Mouse (Mus musculus) MEL (cell line): ENCODE results near the gene Ifitm10. TPM values are rescaled to one million over a fixed set of nuclear protein-coding genes. Genes with fewer than 3 reads are reported as not detected.

Experiments used
- DNase-seq: peaks from one replicate; pipeline ENCODE4 v3.0.0; 2011; ENCODE audit warnings: low read depth, low spot score
- H3K27ac ChIP-seq: 2 replicates; pipeline ENCODE4 v1.5.1; 2012; ENCODE audit warnings: low read depth, mild to moderate bottlenecking, control low read depth, low read length, moderate library complexity; ENCODE audit not compliant: control insufficient read depth
- H3K27me3 ChIP-seq, 2 experiments: fragments of 150-350 bp in 1 of 2; sonication (generic) in 1 of 2; 2 replicates each; pipeline ENCODE4 v1.6.1; 2012; ENCODE audit warnings: low read length in 2 of 2, mild to moderate bottlenecking in 2 of 2, improper control_type of control experiment in 1 of 2, moderate library complexity in 1 of 2; ENCODE audit not compliant: insufficient read depth in 2 of 2, control insufficient read depth in 1 of 2
- H3K36me3 ChIP-seq, 2 experiments: 2 replicates each; pipeline ENCODE4 v1.6.1; 2012 to 2014; ENCODE audit warnings: low read length in 2 of 2, improper control_type of control experiment in 1 of 2, inconsistent platforms in 1 of 2, mild to moderate bottlenecking in 1 of 2; ENCODE audit not compliant: insufficient read depth in 2 of 2, control insufficient read depth in 1 of 2
- H3K4me1 ChIP-seq, 2 experiments: fragments of 150-350 bp in 1 of 2; sonication (generic) in 1 of 2; 2 replicates each; pipeline ENCODE4 v1.6.1; 2012; ENCODE audit warnings: low read length in 2 of 2, improper control_type of control experiment in 1 of 2, mild to moderate bottlenecking in 1 of 2; ENCODE audit not compliant: insufficient read depth in 2 of 2, control insufficient read depth in 1 of 2
- H3K4me3 ChIP-seq, 2 experiments: fragments of 150-350 bp in 1 of 2; sonication (generic) in 1 of 2; 2 replicates each; pipeline ENCODE4 v1.5.1; 2012; ENCODE audit warnings: low read depth in 2 of 2, low read length in 2 of 2, mild to moderate bottlenecking in 2 of 2, moderate library complexity in 2 of 2, control low read depth in 1 of 2, improper control_type of control experiment in 1 of 2; ENCODE audit not compliant: control insufficient read depth in 1 of 2, insufficient read depth in 1 of 2
- H3K79me2 ChIP-seq: 2 replicates; pipeline ENCODE4 v1.6.1; 2012; ENCODE audit warnings: mild to moderate bottlenecking, low read length, moderate library complexity; ENCODE audit not compliant: control insufficient read depth, poor library complexity, insufficient read depth
- H3K9ac ChIP-seq: 2 replicates; pipeline ENCODE4 v1.6.1; 2012; ENCODE audit warnings: low read depth, mild to moderate bottlenecking, control low read depth, low read length, moderate library complexity; ENCODE audit not compliant: control insufficient read depth, poor library complexity, severe bottlenecking
- H3K9me3 ChIP-seq: fragments of 150-350 bp; sonication (generic); replicated peaks from 2 replicates; pipeline ENCODE4 v1.6.1; 2012; ENCODE audit warnings: mild to moderate bottlenecking, low read length, improper control_type of control experiment, moderate library complexity; ENCODE audit not compliant: insufficient read depth
- CHD1 ChIP-seq: IDR thresholded peaks from 2 replicates; pipeline ENCODE4 v1.6.1; 2012; ENCODE audit warnings: low read depth, mild to moderate bottlenecking, inconsistent platforms, low read length, improper control_type of control experiment
- CTCF ChIP-seq, 3 experiments: IDR thresholded peaks in 2 of 3; conservative IDR thresholded peaks in 1 of 3; 2 replicates each; pipeline ENCODE4 v1.5.1; 2011 to 2012; ENCODE audit warnings: low read length in 3 of 3, low read depth in 2 of 3, mild to moderate bottlenecking in 2 of 3, improper control_type of control experiment in 1 of 3, inconsistent platforms in 1 of 3, mixed read lengths in 1 of 3, moderate library complexity in 1 of 3; ENCODE audit not compliant: control insufficient read depth in 1 of 3, insufficient read depth in 1 of 3, poor library complexity in 1 of 3, severe bottlenecking in 1 of 3
- GABPA ChIP-seq: IDR thresholded peaks from 2 replicates; pipeline ENCODE4 v1.6.1; 2012; ENCODE audit warnings: low read depth, mild to moderate bottlenecking, inconsistent platforms, low read length, improper control_type of control experiment, moderate library complexity
- HCFC1 ChIP-seq: IDR thresholded peaks from 2 replicates; pipeline ENCODE4 v1.6.1; 2012; ENCODE audit warnings: low read depth, mild to moderate bottlenecking, inconsistent platforms, low read length, improper control_type of control experiment, moderate library complexity
- JUND ChIP-seq: IDR thresholded peaks from 2 replicates; pipeline ENCODE4 v1.6.1; 2011; ENCODE audit warnings: low read depth, mild to moderate bottlenecking, improper control_type of control experiment, low read length
- MAFK ChIP-seq: IDR thresholded peaks from 2 replicates; pipeline ENCODE4 v1.6.1; 2011; ENCODE audit warnings: low read depth, mild to moderate bottlenecking, low read length, improper control_type of control experiment, borderline replicate concordance
- MXI1 ChIP-seq: IDR thresholded peaks from 2 replicates; pipeline ENCODE4 v1.6.1; 2011; ENCODE audit warnings: mild to moderate bottlenecking, low read depth, low read length, improper control_type of control experiment
- MYC ChIP-seq: IDR thresholded peaks from 2 replicates; pipeline ENCODE4 v1.6.1; 2011; ENCODE audit warnings: low read depth, mild to moderate bottlenecking, low read length, improper control_type of control experiment, moderate library complexity
- POLR2AphosphoS2 ChIP-seq: IDR thresholded peaks from 2 replicates; pipeline ENCODE4 v1.6.1; 2011; ENCODE audit warnings: low read length, improper control_type of control experiment
- RAD21 ChIP-seq: IDR thresholded peaks from 2 replicates; pipeline ENCODE4 v1.6.1; 2011; ENCODE audit warnings: mild to moderate bottlenecking, low read depth, low read length, improper control_type of control experiment
- SMC3 ChIP-seq: IDR thresholded peaks from 2 replicates; pipeline ENCODE4 v1.6.1; 2011; ENCODE audit warnings: low read depth, low read length, improper control_type of control experiment
- TAL1 ChIP-seq: IDR thresholded peaks from 2 replicates; pipeline ENCODE4 v1.6.1; 2012; ENCODE audit warnings: mild to moderate bottlenecking, inconsistent platforms, low read length, moderate library complexity, mixed read lengths
- UBTF ChIP-seq: IDR thresholded peaks from 2 replicates; pipeline ENCODE4 v1.6.1; 2012; ENCODE audit warnings: low read depth, mild to moderate bottlenecking, inconsistent platforms, low read length, improper control_type of control experiment, moderate library complexity, borderline replicate concordance; ENCODE audit not compliant: insufficient read depth
- USF1 ChIP-seq: IDR thresholded peaks from 2 replicates; pipeline ENCODE4 v1.6.1; 2014; ENCODE audit warnings: low read depth, mild to moderate bottlenecking, inconsistent platforms, low read length, improper control_type of control experiment, moderate library complexity
- ZKSCAN1 ChIP-seq: IDR thresholded peaks from 2 replicates; pipeline ENCODE4 v1.6.1; 2012; ENCODE audit warnings: low read depth, mild to moderate bottlenecking, inconsistent platforms, low read length, improper control_type of control experiment, moderate library complexity
- polyA plus RNA-seq, 2 experiments: library from polyadenylated mRNA; stranded (reverse) in 1 of 2; unstranded in 1 of 2; fragments of >175 nt in 1 of 2; fragments of >200 nt in 1 of 2; gene quantifications; 2 replicates each; pipeline versions ENCODE4 v1.2.1 to v1.2.4; 2012; ENCODE audit warnings: low replicate concordance in 2 of 2, low read depth in 1 of 2; ENCODE audit not compliant: insufficient read length in 2 of 2, insufficient read depth in 1 of 2, missing spikeins in 1 of 2
- total RNA-seq: library from RNA; depleted of rRNA; stranded (reverse); fragments of 300-350 nt; gene quantifications from 2 replicates; pipeline ENCODE4 v1.2.3, GENCODE M21; 2012

The Ifitm10 gene
- total and polyA plus RNA-seq, 3 experiments = 0.21 TPM; not detected in 2

- H3K36me3 ChIP-seq = no peaks in the 10 kb centered on the region
- no peaks in the 10 kb centered on the region for H3K79me2 ChIP-seq
- no peaks in the 10 kb centered on the region for H3K4me1 ChIP-seq
- no peak overlapping the region for H3K4me3 ChIP-seq
- H3K27ac ChIP-seq = no peak overlapping the region
- H3K9ac ChIP-seq = no peak overlapping the region
- no peaks in the 10 kb centered on the region for H3K9me3 ChIP-seq
- no peak for DNase-seq
- H3K27me3 ChIP-seq = peaks cover 0 to 6% of the 10 kb centered on the region in 2 experiments; a peak in 2 of 4 replicates
- TF ChIP-seq RAD21 (no peak), UBTF (no peak), CHD1 (no peak), SMC3 (no peak), HCFC1 (no peak), POLR2AphosphoS2 (no peak), MYC (no peak), TAL1 (no peak), CTCF (IDR thresholded peaks at IDR 0.05 in 2 of 3, conservative IDR thresholded peaks at IDR 0.05 in 1 of 3; ENCODE audit: control insufficient read depth in 1 of 3, insufficient read depth in 1 of 3, low read depth in 2 of 3, low read length in 3 of 3, poor library complexity in 1 of 3, severe bottlenecking in 1 of 3) (no peak), GABPA (no peak)
Observed at GRCm38 (mm10) chr7:142320906-142321305, 52.6 kb downstream of the Ifitm10 start.

GRCm38 (mm10) chr7:142319124-142319523 lies 54.4 kb downstream of the Ifitm10 start:
- DNase-seq = no peak
- Histone ChIP-seq H3K9ac (no peak overlapping the region), H3K36me3 (no peaks in the 10 kb centered on the region), H3K4me3 (no peak overlapping the region), H3K79me2 (no peaks in the 10 kb centered on the region), H3K9me3 (no peaks in the 10 kb centered on the region), H3K4me1 (no peaks in the 10 kb centered on the region), H3K27ac (no peak overlapping the region), H3K27me3 (peaks cover 0 to 1% of the 10 kb centered on the region in 2 experiments; a peak in 1 of 4 replicates)
- no peak for TF ChIP-seq MAFK
- no peak for TF ChIP-seq JUND
- no peak for TF ChIP-seq ZKSCAN1
- TF ChIP-seq USF1 = no peak

GRCm38 (mm10) chr7:142317216-142317615 lies 56.3 kb downstream of the Ifitm10 start:
- no peak overlapping the region for H3K4me3 ChIP-seq
- no peak for DNase-seq
- no peaks in the 10 kb centered on the region for H3K79me2 ChIP-seq
- H3K4me1 ChIP-seq = no peaks in the 10 kb centered on the region
- no peak overlapping the region for H3K9ac ChIP-seq
- H3K27me3 ChIP-seq = peaks cover 0 to 5% of the 10 kb centered on the region in 2 experiments; a peak in 2 of 4 replicates
- no peaks in the 10 kb centered on the region for H3K9me3 ChIP-seq
- H3K36me3 ChIP-seq = no peaks in the 10 kb centered on the region
- no peak overlapping the region for H3K27ac ChIP-seq
- TF ChIP-seq MAFK = no peak
- TF ChIP-seq MXI1 = no peak
